Mouse (Mus musculus): ENCODE measurements around the gene En1.
A peak's percentile ranks its signal among the peaks of the same experiment; 100 is the strongest.

En1 gene

GRCm38 (mm10) chr1:120643380-120643779, 41.2 kb downstream of the En1 start:
- DNase-seq = no peak

- no peak for DNase-seq
Observed at GRCm38 (mm10) chr1:120643848-120644711, 41.9 kb downstream of the En1 start.

GRCm38 (mm10) chr1:120644755-120645154, 42.5 kb downstream of the En1 start:
- DNase-seq = no peak

- DNase-seq = no peak
Observed at GRCm38 (mm10) chr1:120650068-120650467, 47.9 kb downstream of the En1 start.

GRCm38 (mm10) chr1:120651997-120652396, 49.8 kb downstream of the En1 start:
- no peak for DNase-seq

- DNase-seq = peak; percentile 76
Observed at GRCm38 (mm10) chr1:120654950-120655396, 52.8 kb downstream of the En1 start.
